Mouse (Mus musculus): ENCODE results near the gene Galnt14.

- TF ChIP-seq GATA1 (IDR thresholded peaks at IDR 0.05; ENCODE audit: low read length) (no peak), TAL1 (IDR thresholded peaks at IDR 0.05; ENCODE audit: low read length) (no peak)
These were observed 155.6 kb downstream of the Galnt14 start for GRCm38 (mm10) chr17:73554668-73555067.
